Mouse (Mus musculus): Measurements from ENCODE around the gene Nasp.

Nasp gene

GRCm38 (mm10) chr4:116638821-116639220, 11.1 kb upstream of the Nasp start:
- in situ Hi-C loops (cut with MboI, MseI): no loop called here

- in situ Hi-C loops (cut with MboI, MseI): no loop called here
Observed at GRCm38 (mm10) chr4:116635197-116635596, 7.5 kb upstream of the Nasp start.

GRCm38 (mm10) chr4:116627359-116627716, 403 bp downstream of the Nasp start:
- in situ Hi-C loops (cut with MboI, MseI): no loop called here

- in situ Hi-C loops (cut with MboI, MseI): no loop called here
Observed at GRCm38 (mm10) chr4:116626658-116627358, 933 bp downstream of the Nasp start.

GRCm38 (mm10) chr4:116624831-116625230, 2.9 kb downstream of the Nasp start:
- in situ Hi-C loops (cut with MboI, MseI): no loop called here

GRCm38 (mm10) chr4:116615237-116615636, 12.5 kb downstream of the Nasp start:
- in situ Hi-C loops (cut with MboI, MseI): no loop called here

- in situ Hi-C loops (cut with MboI, MseI): no loop called here
Observed at GRCm38 (mm10) chr4:116612621-116613020, 15.1 kb downstream of the Nasp start.

GRCm38 (mm10) chr4:116596978-116597881, 30.5 kb downstream of the Nasp start:
- in situ Hi-C loops (cut with MboI, MseI): loop anchor here (5.0 kb wide), 1 partner anchor 100 kb away; no protein-coding TSS in a partner anchor

GRCm38 (mm10) chr4:116596379-116596778, 31.4 kb downstream of the Nasp start, which contains the start of gene Ccdc17:
TSS of gene Ccdc17 (plus strand) at chr4:116596654.
- in situ Hi-C loops (cut with MboI, MseI): loop anchor here (5.0 kb wide), 1 partner anchor 101 kb away; no protein-coding TSS in a partner anchor

- in situ Hi-C loops (cut with MboI, MseI): loop anchor here (5.0 kb wide), 1 partner anchor 102 kb away; no protein-coding TSS in a partner anchor
Observed at GRCm38 (mm10) chr4:116595793-116596192, 31.9 kb downstream of the Nasp start.

GRCm38 (mm10) chr4:116558151-116558882, 69.4 kb downstream of the Nasp start:
- in situ Hi-C loops (cut with MboI, MseI): no loop called here

- in situ Hi-C loops (cut with MboI, MseI): no loop called here
Observed at GRCm38 (mm10) chr4:116557306-116558121, 70.2 kb downstream of the Nasp start, which contains the start of gene Gpbp1l1. TSS of gene Gpbp1l1 (plus strand) at chr4:116557658.

- in situ Hi-C loops (cut with MboI, MseI): no loop called here
Observed at GRCm38 (mm10) chr4:116556561-116557305, 71.0 kb downstream of the Nasp start.

- in situ Hi-C loops (cut with MboI, MseI): no loop called here
Observed at GRCm38 (mm10) chr4:116555413-116556300, 72.1 kb downstream of the Nasp start, which contains the start of gene Tmem69. TSS of gene Tmem69 (minus strand) at chr4:116555936.

- in situ Hi-C loops (cut with MboI, MseI): no loop called here
Observed at GRCm38 (mm10) chr4:116553035-116553434, 74.7 kb downstream of the Nasp start.

Measured in T-helper 1 cell (primary cell).